ENCODE assay signal across 16 mouse cellular contexts in genomic region chr6:125471326-125471725, GRCm38 (mm10). TPM values are rescaled to one million over a fixed set of nuclear protein-coding genes. Genes with fewer than 3 reads are reported as not detected.
A peak's percentile ranks its signal among the peaks of the same experiment; 100 is the strongest.
DNase-seq lines count a peak whose midpoint lies in the region; ATAC-seq lines count a peak whose summit lies in the region.
"Had no signal": no experiment of that assay in that cellular context is flagged by ENCODE, and none has a peak within 500 bp of the region (broad histone marks: within the 10 kb centered on the region; RNA-seq: fewer than 3 reads in every experiment).

No protein-coding gene starts in this region.

- peaks cover 31% of the 10 kb centered on the region for H3K4me1 ChIP-seq in embryonic facial prominence, embryonic 14.5 days (ENCODE audit: control insufficient read depth, insufficient read depth, low read length)
- peaks cover 36% of the 10 kb centered on the region for H3K4me1 ChIP-seq in embryonic facial prominence, embryonic 10.5 days
- H3K4me1 ChIP-seq in heart, embryonic 15.5 days (replicated peaks), result peaks cover 53% of the 10 kb centered on the region
- H3K4me1 ChIP-seq in embryonic facial prominence, embryonic 15.5 days, result peaks cover 65% of the 10 kb centered on the region

- no peaks in the 10 kb centered on the region for H3K9me3 ChIP-seq in embryonic facial prominence, embryonic 14.5 days (ENCODE audit: control insufficient read depth, low read length)
- no peaks in the 10 kb centered on the region for H3K9me3 ChIP-seq in embryonic facial prominence, embryonic 10.5 days
- H3K9me3 ChIP-seq in heart, embryonic 15.5 days (replicated peaks), result no peaks in the 10 kb centered on the region
- no peaks in the 10 kb centered on the region for H3K9me3 ChIP-seq in embryonic facial prominence, embryonic 15.5 days (replicated peaks)
- H3K9me3 ChIP-seq: limb, embryonic 12.5 days; midbrain, embryonic 15.5 days had no signal

- no peak for ATAC-seq in embryonic facial prominence, embryonic 14.5 days (ENCODE audit: low read depth)
- ATAC-seq in heart, embryonic 15.5 days (replicated peaks; ENCODE audit: insufficient number of reproducible peaks, insufficient read depth, low FRiP score, low read depth), result no peak
- ATAC-seq in embryonic facial prominence, embryonic 15.5 days (ENCODE audit: insufficient number of reproducible peaks, low FRiP score, low TSS enrichment, low read depth), result no peak
- ATAC-seq: forebrain, postnatal 0 days; midbrain, embryonic 15.5 days had no signal

- H3K4me2 ChIP-seq in embryonic facial prominence, embryonic 14.5 days (ENCODE audit: low read depth, low read length), result no peak overlapping the region
- no peak overlapping the region for H3K4me2 ChIP-seq in heart, embryonic 15.5 days
- no peak overlapping the region for H3K4me2 ChIP-seq in embryonic facial prominence, embryonic 15.5 days (replicated peaks)
- H3K4me2 ChIP-seq: limb, embryonic 12.5 days; midbrain, embryonic 15.5 days had no signal

- H3K9ac ChIP-seq in embryonic facial prominence, embryonic 14.5 days (ENCODE audit: low read depth, low read length), result no peak overlapping the region
- no peak overlapping the region for H3K9ac ChIP-seq in heart, embryonic 15.5 days
- H3K9ac ChIP-seq in embryonic facial prominence, embryonic 15.5 days, result no peak overlapping the region
- H3K9ac ChIP-seq: forebrain, postnatal 0 days; limb, embryonic 12.5 days; midbrain, embryonic 15.5 days had no signal

- no peak overlapping the region for H3K4me3 ChIP-seq in embryonic facial prominence, embryonic 14.5 days (ENCODE audit: low read depth, low read length)
- H3K4me3 ChIP-seq in embryonic facial prominence, embryonic 10.5 days, result no peak overlapping the region
- H3K4me3 ChIP-seq in heart, embryonic 15.5 days, result no peak overlapping the region
- no peak overlapping the region for H3K4me3 ChIP-seq in embryonic facial prominence, embryonic 15.5 days (replicated peaks)
- H3K4me3 ChIP-seq: limb, embryonic 12.5 days; midbrain, embryonic 15.5 days had no signal

- 64% methylated on average over 7 of the region's 7 CpGs for WGBS in embryonic facial prominence, embryonic 14.5 days
- WGBS in embryonic facial prominence, embryonic 10.5 days, result 82% methylated on average over 7 of the region's 7 CpGs
- 47% methylated on average over 7 of the region's 7 CpGs for whole genome bisulfite sequencing in heart, embryonic 15.5 days
- 68% methylated on average over 7 of the region's 7 CpGs for WGBS in embryonic facial prominence, embryonic 15.5 days

- 0 out of 2 replicates have a peak overlapping the region, but pooled peaks have one; percentile 19 for H3K27ac ChIP-seq in embryonic facial prominence, embryonic 14.5 days (replicated peaks; ENCODE audit: low read depth, low read length)
- no peak overlapping the region for H3K27ac ChIP-seq in embryonic facial prominence, embryonic 10.5 days (replicated peaks)
- peak overlapping the region; percentile 48 for H3K27ac ChIP-seq in heart, embryonic 15.5 days
- peak overlapping the region; percentile 44; the same call in 1 of the 2 replicates for H3K27ac ChIP-seq in embryonic facial prominence, embryonic 15.5 days (replicated peaks)
- H3K27ac ChIP-seq: limb, embryonic 12.5 days; midbrain, embryonic 15.5 days had no signal

- intact Hi-C loops in heart, postnatal 10 days (cut with DNase I), result no loop called here

- H3K36me3 ChIP-seq in embryonic facial prominence, embryonic 14.5 days (ENCODE audit: control insufficient read depth, insufficient read depth, low read length), result no peaks in the 10 kb centered on the region
- no peaks in the 10 kb centered on the region for H3K36me3 ChIP-seq in embryonic facial prominence, embryonic 10.5 days (replicated peaks)
- no peaks in the 10 kb centered on the region for H3K36me3 ChIP-seq in heart, embryonic 15.5 days
- H3K36me3 ChIP-seq in embryonic facial prominence, embryonic 15.5 days, result no peaks in the 10 kb centered on the region
- H3K36me3 ChIP-seq: limb, embryonic 12.5 days; midbrain, embryonic 15.5 days had no signal

- DNase-seq in embryonic facial prominence, embryonic 14.5 days (ENCODE audit: low spot score), result no peak
- DNase-seq in embryonic facial prominence, embryonic 10.5 days (ENCODE audit: low spot score), result no peak
- no peak for DNase-seq in heart, postnatal 10 days
- peak; percentile 46 for DNase-seq in layer of hippocampus, adult 9-10 months (ENCODE audit: low spot score)
- DNase-seq in layer of hippocampus, postnatal 14 days (ENCODE audit: low spot score in 2 of 2), result no peak
- no peak for DNase-seq in adrenal gland, adult 2 months
- DNase-seq: adrenal gland, postnatal 14 days; cerebellum, adult 9-11 months; forebrain, postnatal 0 days; kidney, postnatal 14 days; lung, adult 18-20 months had no signal

- H3K27me3 ChIP-seq in embryonic facial prominence, embryonic 14.5 days (replicated peaks; ENCODE audit: control insufficient read depth, insufficient read depth, low read length), result no peaks in the 10 kb centered on the region
- H3K27me3 ChIP-seq in embryonic facial prominence, embryonic 10.5 days (replicated peaks; ENCODE audit: low read depth, poor library complexity, severe bottlenecking), result no peaks in the 10 kb centered on the region
- no peaks in the 10 kb centered on the region for H3K27me3 ChIP-seq in heart, embryonic 15.5 days
- H3K27me3 ChIP-seq in embryonic facial prominence, embryonic 15.5 days, result no peaks in the 10 kb centered on the region
- H3K27me3 ChIP-seq: CH12.LX; limb, embryonic 12.5 days; midbrain, embryonic 15.5 days had no signal

RNA-seq across cellular contexts. Expression of gene Cd9, which starts 23.3 kb away (rescaled TPM):
- polyA plus RNA-seq in embryonic facial prominence, embryonic 14.5 days (2014; fragmentation: Nextera tagmentation; extraction: Ambion mirVana), result 241 and 245 TPM in 2 replicates
- 33.0 and 36.2 TPM in 2 replicates for polyA plus RNA-seq in embryonic facial prominence, embryonic 10.5 days (2016; fragmentation: Nextera tagmentation; extraction: Ambion mirVana)
- 91.7 and 118 TPM in 2 replicates for polyA plus RNA-seq in heart, embryonic 15.5 days (2015; fragmentation: Nextera tagmentation; extraction: Ambion mirVana)
- 10 to 100 TPM; 77.7 to 79.8 TPM for total RNA-seq in heart, postnatal 10 days (2021)
- 100 to 1,000 TPM; 103 to 117 TPM for total RNA-seq in layer of hippocampus, postnatal 14 days (2021)
- 366 and 382 TPM in 2 replicates for polyA plus RNA-seq in embryonic facial prominence, embryonic 15.5 days (2015; fragmentation: Nextera tagmentation; extraction: Ambion mirVana)
- total RNA-seq in adrenal gland, adult 2 months (2021), result 100 to 1,000 TPM in 1 of 2 experiments, 10 to 100 TPM in 1; 80.1 to 178 TPM
- polyA plus RNA-seq in adrenal gland, adult 2 months (2012; rRNA removed), result 57.1 and 58.9 TPM in 2 replicates
